Mouse (Mus musculus) frontal cortex, postnatal 10 days (tissue): ENCODE measurements around the gene Tagln.

Experiments
- DNase-seq, 2 experiments: peaks; one replicate each; pipeline ENCODE4 v3.0.0; 2022; ENCODE audit warnings: low spot score in 2 of 2, mixed read lengths in 1 of 2

The Tagln gene

DNA sequence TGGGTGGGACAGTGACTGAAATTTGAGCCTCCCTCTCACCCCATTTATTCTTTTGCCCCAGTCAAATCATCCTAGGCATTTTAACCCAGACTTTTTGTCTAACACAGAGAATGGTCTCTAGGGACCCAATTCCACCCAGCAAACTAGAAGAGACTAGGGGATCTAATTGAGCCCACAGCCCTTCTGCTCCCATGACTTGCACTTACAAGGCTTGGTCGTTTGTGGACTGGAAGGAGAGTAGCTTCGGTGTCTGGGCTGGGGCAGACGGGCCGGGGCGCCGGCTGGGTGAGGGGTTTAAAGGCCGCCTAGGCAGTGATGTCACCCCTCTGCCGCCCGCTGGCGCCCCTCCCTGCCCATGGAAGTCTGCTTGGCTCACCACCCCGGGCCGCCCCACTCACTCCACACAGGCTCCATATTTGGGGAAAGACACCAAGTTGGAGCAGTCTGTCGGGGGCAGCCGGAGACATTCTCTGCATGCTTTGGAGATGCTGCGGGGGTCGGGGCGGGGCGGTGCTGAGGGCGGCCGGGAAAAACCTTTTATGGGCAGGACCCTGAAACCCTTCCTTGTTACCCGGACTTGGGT, at the start of gene Tagln:
Gene Tagln, minus strand, starts transcription at position 431 of the 583 bp plus-strand sequence.
- no peak for DNase-seq

DNA sequence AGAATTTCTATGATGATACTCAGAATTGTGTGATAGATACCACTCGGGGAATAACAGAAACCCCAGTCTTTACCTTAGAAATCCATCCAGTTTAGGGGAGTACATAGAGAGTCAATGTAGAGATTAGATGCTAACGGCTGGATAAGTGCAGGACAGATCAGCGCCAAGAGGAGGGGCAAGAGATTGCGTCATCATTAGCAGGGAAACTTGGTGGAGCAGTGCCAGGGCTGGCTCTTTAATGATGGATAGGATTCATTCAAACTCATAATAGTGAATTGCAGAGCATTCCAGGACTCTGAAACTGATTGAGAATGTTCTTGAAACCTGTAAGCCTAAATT, 49.3 kb upstream of the Tagln start:
- DNase-seq: peak; percentile 25 to 42

DNA sequence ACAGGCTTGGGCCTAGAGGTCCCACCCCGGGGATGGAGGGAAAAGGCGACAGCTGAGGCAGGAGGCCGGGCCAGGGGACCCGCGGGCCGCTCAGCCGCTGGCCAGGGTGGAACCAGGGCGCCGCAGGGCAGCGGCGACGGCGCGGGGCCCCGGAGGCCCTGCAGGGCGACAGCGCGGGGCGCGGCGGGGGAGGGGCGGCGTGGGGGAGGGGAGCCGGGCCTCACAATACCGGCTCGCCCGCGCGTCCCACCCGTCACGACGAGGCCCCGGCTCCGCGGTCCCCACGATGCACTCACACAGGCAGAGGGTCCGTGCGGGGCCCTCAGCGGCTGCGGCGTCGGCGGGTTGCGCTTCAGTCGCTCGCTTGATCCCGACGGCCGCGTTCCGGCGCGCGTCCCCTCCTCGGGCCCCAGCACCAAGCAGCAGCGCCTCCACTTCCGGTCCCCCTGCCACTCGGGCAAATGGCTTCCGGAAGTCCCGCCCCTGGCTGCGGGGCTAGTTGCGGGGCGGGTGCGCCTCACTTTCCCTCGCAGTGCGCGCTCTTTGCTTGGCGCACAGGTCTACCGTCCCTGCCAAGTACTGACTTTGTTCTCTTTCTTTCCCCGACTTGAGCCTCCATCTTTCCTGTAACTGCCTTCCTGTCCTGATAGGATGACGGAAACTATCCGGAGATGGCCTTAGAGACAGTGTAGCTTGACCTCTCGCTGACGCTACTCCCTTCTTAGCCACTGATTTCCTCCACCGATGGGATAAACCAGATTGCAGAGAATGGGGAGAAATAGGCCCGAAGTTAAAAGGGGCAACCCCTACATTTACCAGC, 48.8 kb upstream of the Tagln start:
- peak; percentile 81 to 88 for DNase-seq

DNA sequence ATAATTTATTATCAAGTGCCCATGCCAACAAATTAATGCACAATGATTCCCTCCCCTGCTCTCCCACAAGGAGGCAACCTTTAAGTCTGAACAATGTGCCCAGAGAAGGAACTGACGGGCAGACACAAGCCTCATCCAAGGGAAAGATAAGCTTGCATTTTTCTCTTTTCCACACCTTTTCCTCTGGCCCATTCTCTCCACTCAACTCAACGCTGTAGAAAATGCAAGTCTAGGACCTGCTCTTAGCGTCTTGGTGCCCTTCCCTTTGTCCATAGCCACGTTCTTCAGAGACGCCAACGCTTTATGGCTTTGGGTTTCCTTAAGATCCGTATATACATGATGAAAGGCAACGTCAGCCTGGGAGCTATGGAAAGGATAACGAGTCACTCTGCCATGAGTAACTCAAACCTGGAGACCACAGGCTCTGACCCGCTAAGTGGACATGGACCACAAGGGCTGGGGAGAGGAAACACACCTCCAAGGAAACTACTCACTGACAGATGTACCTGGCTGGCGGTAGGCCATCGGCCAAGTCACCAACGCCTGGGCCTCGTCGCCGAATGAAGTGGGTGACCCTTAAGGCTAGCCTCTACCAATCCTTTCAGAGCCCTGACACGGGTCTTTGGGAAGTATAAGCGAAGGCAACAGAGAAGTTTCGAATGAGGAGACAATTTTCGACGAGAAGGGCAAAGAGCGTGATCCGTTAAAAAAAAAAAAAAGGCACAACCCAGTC, 48.0 kb upstream of the Tagln start:
- peak; percentile 25 to 32 for DNase-seq

DNA sequence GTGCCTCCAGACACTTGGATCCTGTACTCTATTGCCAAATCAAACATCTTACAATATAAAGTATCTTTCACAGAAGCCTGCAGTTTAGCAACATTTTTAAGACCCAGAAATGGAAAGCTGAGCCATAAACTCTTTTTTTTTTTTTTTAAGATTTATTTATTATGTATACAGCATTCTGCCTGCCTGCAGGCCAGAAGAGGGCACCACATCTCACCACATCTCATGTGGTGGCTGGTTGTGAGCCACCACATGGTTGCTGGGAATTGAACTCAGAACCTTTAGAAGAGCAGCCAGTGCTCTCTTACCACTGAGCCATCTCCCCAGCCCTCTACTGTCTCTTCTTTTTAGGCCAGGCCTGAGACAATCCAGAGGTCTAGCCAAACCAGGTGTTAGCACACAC, 45.5 kb upstream of the Tagln start:
- no peak for DNase-seq

DNA sequence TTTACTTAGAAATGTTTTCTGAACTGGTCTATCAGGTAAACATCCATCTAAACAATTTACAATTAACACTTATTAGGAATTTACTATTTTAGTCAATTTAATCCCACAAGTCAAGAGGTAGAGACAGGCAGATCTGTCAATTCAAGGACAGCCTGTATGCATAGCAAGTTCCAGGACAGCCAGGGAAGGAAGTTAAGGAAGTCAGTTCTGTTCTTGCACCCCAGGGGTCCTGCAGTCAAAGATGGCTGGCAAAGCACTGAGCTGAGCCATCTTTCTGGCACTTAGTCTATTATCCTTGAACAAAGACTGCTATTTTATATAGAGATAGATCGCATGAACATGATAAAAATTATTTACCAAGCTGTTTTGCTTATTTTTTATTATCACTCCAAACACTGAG, 44.8 kb upstream of the Tagln start:
- DNase-seq: no peak

DNA sequence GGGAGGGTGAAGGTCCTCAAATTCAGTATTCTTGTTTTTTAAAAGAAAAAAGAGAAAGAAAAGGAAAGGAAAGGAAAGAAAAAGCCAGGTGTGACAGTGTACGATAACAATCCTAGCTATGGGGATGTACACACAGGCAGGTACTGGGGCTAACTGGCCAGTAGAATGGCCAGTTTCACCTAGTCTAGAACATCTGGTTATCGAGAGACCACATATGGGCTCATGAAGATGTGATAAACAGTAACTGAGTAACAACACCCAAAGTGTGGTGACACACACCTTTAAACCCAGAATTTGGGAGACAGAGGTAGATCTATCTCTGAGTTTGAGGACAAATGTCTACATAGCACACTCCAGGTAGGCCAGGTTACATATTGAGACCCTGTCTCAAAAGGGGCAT, 43.9 kb upstream of the Tagln start:
- DNase-seq: no peak

DNA sequence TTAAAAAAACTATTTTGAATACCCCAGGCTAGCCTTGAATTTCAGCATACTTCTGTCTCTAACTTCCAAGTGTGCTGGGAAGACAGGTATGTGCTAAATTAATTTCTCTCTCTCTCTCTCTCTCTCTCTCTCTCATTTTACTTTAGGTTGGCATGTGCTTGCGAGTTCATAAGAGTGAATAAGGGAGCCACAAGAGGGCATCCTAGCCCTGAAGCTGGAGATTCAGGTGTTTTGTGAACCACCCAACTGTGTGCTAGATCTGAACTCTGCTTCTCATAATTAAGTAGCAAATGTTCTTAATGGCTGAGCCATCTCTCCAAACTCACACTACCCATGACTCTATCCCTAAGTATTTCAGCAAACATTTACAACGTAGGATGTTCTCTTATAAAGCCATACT, 41.0 kb upstream of the Tagln start:
- no peak for DNase-seq

DNA sequence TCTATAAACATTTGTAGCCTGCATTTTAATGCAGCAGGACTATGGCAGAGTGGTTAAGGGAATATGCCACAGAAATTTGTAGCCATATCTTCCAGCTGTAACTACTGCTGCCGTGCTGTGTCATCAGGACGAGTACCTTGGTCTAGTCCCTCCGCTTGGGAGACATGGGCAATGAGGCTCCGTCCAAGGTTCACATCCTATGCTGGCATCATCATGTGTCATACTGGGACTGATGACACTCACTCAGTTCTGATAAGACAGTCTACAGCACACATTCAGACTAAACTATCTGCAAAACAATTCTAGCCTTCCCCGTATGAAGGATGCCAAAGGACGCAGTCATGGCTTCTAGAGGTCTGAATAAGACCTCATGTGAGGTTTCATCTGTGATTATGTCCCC, 27.7 kb upstream of the Tagln start:
- DNase-seq: no peak

DNA sequence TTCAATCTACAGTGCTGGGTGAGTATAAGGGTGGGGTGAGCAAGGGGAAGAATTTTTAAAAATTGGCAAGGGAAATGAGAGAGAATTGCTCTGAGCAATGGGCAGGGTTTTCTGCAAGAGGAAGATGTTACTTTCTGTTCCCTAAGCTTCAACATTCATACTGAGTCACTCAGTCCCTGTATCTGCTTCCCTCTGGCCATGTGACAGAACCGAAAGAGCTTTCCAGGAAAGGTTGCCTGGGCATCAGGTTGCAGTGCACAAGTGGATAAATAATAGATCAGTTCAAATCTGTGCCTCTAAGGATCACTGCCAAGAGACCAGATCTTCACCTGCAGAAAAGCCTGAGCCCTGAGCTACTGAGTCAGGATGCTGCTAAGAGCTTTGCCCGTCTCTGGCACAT, 26.0 kb upstream of the Tagln start:
- no peak for DNase-seq

DNA sequence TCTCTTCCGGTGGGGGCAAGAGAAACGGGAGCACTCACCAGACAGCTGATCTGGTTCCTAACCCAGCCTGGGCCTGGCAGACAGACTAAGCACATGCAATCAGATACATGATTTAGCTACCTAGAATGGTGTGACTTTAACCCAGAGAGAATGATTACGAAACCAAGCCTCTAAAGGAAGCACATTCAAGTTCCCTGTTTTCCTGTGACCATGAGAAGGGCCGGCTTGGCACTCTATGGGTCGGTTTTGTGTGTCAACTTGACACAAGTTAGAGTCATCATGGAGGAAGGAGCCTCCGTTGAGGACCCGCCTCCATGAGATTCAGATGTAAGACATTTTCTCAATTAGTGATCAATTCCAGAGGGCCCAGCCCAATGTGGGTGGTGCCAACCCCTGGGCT, 23.8 kb upstream of the Tagln start:
- no peak for DNase-seq

DNA sequence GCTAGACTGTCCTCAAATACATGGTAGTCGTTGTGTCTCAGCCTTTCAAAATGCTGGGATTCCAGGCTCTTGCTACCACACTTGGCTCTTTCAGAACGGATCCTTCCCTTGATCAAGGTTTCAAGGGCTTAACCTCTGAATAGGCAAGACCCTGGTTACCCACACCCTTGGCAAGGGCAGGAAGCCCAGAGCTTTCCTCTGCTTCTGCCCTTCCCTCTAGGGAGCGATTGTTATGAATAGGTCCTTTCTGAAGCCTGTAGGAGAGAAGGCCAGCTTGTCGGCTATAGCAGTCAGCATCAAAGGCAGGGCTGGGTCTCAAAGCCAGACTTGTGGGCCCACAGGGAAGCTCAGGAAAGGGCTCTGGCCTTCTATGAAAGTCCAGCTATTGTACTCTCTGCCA, 23.0 kb upstream of the Tagln start:
- DNase-seq: no peak

DNA sequence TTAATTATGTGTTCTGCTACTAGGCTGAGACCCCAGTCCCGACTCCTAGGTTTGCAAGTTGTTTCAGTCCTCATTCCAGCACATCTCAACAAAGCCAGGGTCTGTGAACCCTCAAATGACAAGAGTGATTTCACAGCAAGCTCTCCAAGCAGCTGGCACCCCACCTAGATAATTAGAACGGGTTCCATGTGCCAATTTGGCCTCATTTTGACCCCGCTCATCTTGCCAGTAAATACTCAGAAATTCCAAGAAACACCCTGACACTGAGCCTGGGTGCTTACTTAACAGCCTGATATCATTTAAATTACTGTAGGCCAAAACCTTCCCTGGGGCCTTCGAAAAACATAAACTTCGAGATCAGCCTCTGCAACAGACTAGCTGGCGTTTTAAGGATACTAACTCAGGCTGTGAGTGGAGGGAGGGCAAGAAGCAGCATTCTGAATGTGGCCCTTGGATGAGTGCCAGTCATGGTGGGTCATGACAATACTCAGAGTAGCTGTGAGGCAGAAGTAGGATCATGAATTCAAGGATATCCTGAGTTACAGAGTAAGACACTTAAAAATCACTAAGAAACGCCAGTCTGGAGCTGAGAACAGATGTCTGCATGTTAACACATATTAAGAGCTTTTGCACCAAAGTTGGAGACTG, 22.3 kb upstream of the Tagln start:
- DNase-seq: no peak

DNA sequence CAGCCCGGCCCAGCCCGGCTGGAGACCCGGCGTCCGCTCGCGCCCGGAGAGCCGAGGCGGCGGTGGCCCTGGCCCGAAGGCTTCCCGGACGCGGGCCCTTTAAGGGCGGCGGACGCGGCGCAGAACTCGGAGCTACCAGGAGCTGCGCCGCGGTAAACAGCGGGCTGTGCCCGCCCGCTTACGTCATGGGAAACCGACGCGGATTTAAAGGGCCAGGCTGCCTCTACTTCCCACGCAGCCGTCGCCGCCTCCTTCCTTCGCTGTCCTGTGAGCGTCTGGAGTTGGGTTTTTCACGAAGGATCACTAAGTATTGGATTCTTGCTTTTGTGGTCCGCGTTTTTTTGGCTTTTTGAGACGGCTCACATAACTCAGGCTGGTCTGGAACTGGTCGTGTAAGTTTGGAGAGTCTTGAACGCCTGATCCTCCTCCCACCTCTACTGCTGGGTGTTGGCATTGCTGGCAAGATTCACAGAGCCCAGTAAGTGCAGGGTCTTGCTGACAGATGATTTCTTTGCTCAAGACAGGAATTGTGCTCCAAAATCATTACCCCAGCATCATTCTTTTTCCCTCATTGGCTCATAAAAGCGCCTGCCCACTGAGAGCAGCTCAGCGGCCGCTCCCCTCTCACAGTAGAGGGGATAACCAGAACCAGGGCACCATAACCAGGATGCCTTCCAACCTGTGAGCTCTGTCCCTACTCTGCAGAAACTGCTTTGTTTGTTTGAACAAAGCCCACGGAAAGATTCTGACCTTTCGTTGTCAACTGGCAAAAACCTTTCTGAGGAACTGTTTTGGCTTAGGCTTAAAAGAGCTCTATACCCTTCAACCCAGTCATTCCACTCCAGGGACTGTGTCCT, 19.5 kb upstream of the Tagln start, which contains the start of gene Sidt2:
Gene Sidt2, minus strand, starts transcription at position 152 of the 857 bp plus-strand sequence.
- DNase-seq: peak; percentile 77 to 88

DNA sequence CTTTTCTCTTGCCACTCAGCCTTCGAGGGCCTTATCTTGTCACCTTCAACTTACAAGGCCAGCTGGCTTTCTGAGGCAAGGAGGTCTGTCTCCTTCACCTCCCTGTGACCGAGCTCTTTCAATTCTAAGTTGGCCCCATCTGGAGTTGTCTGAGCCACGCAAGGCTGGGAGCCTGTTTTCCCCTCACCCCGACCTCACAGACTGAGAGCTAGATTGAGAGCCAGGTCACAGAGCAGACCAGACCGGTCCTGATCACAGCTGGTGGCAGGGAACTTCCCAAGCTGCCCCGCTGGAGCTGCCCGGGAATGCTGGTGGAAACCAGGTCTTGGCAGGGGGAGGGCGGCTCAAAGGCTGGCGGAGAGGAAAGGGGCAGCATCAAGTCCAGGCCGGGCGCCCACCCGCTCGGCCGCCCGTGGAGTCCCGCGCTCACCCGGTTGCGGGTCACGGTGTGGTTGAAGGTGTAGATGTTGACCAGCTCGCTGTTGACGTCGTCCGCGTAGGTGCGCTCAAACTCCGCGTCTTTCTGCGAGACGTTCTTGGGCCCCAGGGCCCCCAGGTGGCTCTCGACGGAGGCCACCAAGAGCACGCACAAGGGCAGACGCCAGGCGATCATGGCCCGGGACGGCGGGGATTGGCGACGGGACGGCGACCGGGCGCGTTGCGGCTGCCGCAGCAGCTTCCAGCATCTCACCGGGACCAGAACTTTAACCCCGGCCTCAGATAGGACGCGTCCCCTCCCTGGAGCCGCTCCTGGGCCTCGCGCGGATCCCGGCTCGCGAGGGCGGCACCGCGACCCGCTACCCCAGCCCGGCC, 18.6 kb upstream of the Tagln start:
- DNase-seq: peak in 1 of 2 experiments; percentile 51

DNA sequence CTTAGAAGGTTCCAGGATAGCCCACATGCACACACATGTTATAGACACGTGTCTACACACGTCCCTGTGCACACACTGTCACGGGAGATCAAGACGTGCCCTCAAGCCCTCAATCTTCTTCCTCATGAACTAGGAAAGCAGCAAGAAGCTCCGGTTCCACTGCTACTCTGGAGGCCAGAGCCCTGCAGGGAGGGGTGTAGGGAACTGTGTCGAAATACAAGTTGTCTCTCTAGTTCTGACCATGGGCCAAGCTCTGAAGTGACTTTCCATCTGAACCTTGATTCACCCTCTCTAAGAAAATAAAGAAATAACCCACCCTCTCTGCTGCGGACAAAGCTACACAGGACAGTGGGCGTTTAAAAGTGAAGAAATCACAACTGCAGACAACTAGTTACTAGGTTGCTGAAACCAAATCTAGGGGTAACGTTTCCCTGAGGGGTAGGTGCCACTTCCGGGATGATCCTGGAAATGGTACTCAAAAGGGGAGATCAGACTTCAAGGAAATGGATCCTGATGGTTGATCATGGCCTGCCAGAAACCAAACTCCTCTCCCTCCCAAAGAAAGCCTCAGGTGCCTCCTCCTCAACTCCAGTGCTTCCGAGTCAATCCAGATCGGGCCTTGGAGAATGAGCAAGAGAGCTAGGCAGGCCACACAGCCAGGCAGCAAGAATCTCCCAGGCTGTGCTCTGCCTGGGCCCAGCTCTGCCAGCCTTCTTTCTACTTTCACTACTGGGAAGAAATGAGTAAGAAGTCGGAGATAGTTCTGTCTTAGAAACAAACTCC, 17.8 kb upstream of the Tagln start:
- DNase-seq: no peak

DNA sequence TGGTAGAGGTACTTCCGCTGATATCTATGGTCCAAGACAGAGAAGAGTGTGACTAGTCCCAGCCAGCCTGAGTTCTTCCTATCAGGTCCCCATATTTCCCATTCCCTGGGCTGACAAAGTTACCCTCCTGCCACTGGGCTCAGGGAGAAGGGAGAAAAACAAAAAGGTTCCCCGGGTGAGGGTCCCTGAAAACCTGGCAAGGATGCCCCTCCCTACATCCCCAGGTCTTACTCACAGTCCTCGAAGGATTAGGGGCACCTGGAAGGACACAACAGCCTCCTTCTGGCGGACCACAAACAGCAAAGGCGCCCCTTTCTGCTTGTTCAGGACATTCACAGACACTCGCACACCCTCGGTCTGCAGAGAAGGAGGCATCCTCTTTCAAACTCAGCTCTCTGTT, 17.0 kb upstream of the Tagln start:
- DNase-seq: no peak

DNA sequence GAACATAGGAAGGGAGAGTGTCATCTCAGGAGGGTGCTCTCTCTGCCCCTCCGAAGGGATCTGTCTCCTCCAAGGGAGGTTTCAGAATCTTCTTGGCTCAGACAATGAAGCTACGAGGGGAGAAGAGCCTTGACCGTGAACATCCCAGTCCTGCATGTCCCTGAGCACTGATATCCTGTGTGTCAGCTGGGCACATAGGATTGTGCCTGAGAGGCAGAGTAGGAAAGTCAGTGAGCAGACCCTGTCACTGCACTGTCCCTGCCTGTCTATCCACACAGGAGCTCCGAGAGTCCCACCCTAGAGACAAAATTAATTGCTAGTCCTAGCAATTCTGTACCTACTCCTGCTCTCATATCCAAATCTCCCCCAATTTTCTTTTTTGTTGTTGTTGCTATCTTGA, 16.2 kb upstream of the Tagln start:
- DNase-seq: no peak

DNA sequence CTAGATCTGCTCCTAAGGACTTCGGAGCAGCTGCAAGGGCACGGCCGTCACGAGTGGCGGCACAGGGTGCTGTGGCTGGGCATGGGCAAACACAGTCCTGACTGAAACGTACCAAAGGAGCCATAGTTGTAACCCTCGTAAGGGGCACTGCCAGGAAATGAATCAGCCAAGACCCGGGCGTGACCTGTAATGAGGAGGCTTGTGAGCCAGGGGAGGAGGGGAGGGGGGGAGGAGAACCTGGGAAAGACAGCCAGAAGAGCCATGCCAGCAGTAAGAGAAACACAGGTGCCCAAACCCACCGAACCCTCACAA, 11.0 kb upstream of the Tagln start:
- DNase-seq: no peak
